Mouse (Mus musculus) heart, adult 8-10 months (tissue): ENCODE measurements around the gene Ncoa7. TPM values are rescaled to one million over a fixed set of nuclear protein-coding genes. Genes with fewer than 3 reads are reported as not detected.
"Not testable (repeated sequence)": the region's sequence is repeated elsewhere in the genome, so short reads cannot be mapped to it uniquely, and the experiment has no call there.

ENCODE experiments used
- DNase-seq: peaks from one replicate; pipeline ENCODE4 v3.0.0; 2022; ENCODE audit warnings: low spot score
- total RNA-seq, 4 experiments: library from RNA; stranded (reverse); gene quantifications; 2 replicates each; pipeline ENCODE4 v1.2.4; 2022

Ncoa7 gene
- total RNA-seq, 4 experiments from 2014 or later = 2.6 to 3.6 (median 3.0) TPM

- DNase-seq = no peak
Measured at GRCm38 (mm10) chr10:30674825-30675224, 128.3 kb downstream of the Ncoa7 start.

GRCm38 (mm10) chr10:30666580-30666979, 136.5 kb downstream of the Ncoa7 start:
- DNase-seq = no peak

DNA sequence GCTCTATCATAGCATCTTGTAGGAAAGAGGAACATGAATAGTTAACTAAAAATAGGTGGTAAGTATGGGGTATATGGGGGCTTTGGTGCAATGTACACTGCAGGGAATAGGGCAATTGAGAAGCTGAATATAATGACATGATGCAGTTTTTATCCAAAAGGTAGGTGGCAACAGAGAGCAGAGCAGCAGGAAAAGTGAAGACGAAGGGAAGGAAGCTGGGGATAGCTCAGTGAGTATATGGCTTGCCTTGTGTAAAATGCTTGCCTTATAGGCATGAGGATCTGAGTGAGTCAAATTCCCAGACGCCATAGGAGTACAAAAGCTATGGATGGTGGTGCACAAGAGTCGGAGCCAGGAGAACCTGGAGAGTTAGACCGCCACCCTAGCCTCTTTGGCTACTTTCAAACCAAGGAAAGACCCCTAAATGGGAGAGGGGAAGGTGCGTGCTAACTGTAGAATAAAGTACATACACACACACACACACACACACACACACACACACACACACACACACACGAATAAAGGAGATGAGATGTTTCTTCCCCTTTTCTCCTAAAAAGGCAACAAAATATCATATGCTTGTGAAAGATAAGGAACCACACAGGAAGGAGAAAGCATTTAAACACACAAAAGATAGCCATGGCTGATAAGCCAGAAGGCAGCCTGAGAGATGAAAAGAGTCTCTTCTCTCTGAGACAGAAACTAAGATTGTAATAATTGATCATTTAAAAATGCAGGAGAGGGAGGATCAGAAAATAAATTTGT, 142.4 kb downstream of the Ncoa7 start:
- DNase-seq = no peak

GRCm38 (mm10) chr10:30655655-30656054, 147.5 kb downstream of the Ncoa7 start:
- DNase-seq = no peak

- DNase-seq = no peak
Measured at GRCm38 (mm10) chr10:30647681-30648080, 155.4 kb downstream of the Ncoa7 start.

- no peak for DNase-seq
Measured at GRCm38 (mm10) chr10:30638216-30638615, 164.9 kb downstream of the Ncoa7 start.

- not testable (repeated sequence) for DNase-seq
Measured at GRCm38 (mm10) chr10:30636474-30637154, 166.5 kb downstream of the Ncoa7 start.

DNA sequence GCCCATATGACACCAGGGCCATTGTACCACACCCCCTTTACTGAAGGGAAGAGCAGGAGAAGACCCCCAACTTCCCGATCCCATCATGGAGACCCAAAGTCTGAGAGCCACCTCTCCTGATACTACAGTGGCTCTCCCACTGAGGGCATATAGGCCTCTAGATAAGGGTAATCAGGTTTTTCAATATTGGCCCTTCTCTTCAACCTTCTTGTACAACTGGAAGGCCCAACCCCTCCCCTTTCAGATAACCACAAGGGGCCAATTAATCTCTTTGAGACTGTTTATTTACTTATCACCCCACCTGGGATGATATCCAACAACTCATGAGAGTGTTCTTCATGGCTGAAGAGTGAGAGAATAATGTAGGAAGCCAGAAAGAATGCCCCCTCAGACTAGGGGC, 170.4 kb downstream of the Ncoa7 start:
- DNase-seq = no peak

DNA sequence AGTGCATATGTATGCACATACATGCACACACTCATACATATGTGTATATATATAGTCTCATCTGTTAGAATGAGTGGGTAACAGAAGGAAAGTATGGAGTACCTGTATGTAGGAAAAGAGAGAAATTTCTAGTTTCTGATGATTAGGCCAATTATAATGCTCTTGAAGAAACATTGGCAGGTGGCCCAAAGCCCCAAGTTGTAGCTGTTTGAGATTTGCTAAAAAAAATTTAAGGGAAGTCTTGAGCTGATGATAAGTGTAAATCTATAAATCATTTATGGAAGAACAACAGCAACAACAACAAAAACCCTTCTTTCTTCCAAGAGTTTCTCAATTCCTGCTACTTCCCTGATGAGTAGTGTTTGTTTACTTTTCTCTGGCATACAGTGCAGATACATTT, 173.1 kb downstream of the Ncoa7 start:
- no peak for DNase-seq

DNA sequence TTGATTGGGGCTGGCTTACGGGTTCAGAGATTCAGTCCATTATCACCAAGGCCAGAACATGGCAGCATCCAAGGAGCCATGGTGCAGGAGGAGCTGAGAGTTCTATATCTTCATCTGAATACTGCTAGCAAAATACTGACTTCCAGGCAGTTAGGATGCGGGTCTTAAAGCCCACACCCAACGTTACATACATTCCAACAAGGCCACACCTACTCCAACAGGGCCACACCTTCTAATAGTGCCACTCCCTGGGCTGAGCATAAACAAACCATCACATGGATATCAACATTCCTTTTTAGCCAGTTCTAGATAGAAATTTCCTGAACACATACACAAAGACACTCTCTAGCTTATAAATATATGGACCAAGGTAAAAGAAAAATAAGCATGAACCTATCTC, 173.6 kb downstream of the Ncoa7 start, which contains the start of gene Hint3:
Hint3 (minus strand) TSS at position 120 of the 400 bp plus-strand sequence.
- no peak for DNase-seq

DNA sequence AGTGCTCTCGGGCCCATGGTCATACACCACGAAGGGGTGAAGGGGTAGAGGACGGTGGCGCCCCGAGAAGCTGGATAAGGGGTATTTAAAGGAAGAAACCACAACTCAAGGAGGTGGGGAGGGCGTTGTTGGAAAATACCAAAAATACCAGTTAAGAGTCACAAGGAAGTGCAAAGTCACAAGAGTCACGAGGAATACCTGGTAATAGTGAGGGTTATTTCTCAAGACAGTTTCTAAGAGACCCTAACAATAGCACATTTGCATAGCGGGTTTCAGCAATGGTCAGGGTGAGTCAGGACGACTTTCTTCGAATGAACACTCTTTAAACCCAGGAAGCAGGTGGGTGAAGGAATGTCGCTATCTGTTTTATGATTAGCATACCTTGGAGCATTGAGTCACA, 174.7 kb downstream of the Ncoa7 start:
- not testable (repeated sequence) for DNase-seq

- no peak for DNase-seq
Measured at GRCm38 (mm10) chr10:30627548-30627947, 175.6 kb downstream of the Ncoa7 start.

GRCm38 (mm10) chr10:30624161-30625019, 178.7 kb downstream of the Ncoa7 start:
- no peak for DNase-seq

- no peak for DNase-seq
Measured at GRCm38 (mm10) chr10:30622928-30623327, 180.2 kb downstream of the Ncoa7 start.

DNA sequence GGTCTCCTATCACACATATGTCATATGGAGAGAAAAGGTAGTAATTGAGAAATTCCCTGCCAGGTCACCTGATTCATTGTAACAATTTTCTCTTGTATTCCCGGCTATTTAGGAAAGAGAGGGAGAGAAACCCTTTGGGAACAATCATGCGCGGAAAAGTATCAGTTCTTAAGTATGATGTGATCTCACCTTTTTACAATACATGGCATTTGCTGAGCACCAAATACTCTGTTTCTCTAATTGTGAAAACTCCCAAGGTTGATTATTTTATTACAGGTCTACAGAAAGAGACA, 184.3 kb downstream of the Ncoa7 start:
- DNase-seq = no peak

DNA sequence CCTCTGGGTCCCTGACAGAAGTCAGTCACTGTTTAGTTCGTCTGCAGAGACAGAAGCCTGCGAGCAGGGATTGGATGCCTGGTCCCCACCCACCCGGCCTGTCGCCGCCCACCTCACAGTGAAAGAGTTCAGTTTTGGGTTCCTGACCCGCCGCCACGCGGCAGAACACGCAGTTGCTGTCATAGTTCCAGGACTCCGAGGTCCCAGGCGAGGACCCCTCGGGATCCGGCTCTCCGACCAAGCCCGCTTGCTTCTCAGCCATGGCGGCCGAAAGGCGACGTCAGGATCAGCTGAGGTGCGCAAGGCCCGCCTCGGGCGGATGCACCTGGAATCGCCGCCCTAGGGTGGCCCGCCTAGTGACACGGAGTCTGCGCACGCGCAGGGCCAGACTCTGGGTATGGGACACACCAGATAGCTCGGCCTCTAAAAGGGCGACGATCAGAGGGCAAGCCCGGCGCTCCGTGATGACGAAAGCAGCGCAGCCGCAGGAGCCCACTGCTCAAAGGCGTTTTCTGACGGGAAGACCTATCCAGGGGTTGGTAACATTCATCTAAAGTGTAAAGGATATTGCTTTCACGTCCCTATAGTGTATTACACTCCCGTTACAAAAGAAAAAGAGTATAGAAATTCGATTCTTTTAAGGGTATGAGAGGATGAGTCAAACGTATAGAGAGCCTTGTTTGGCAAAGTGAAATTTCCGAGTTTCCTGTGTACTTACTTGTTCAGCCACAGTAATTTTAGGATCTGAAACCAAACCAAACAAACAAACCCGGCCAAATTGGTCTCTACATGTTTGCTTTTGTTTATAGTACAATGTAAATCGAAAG, 184.8 kb downstream of the Ncoa7 start:
- peak; percentile 99 for DNase-seq

DNA sequence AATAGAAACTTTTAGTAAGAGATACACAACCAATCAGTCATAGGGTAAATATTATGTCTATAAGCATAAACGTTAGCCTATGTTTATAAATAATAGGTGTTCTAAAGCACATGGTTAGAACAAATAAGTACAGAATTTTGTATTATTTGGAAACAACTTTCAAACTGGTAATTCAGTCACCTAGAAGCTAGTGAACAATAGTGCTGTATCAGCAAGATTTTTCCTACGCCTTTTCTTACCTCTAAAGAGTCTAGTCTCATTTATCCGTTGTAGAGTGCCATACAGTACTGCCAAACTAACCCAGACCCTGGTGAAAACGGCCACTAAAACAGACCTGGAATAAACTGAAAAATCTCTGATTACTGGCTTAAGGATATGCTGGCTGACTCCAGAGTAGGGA, 190.1 kb downstream of the Ncoa7 start:
- no peak for DNase-seq

DNA sequence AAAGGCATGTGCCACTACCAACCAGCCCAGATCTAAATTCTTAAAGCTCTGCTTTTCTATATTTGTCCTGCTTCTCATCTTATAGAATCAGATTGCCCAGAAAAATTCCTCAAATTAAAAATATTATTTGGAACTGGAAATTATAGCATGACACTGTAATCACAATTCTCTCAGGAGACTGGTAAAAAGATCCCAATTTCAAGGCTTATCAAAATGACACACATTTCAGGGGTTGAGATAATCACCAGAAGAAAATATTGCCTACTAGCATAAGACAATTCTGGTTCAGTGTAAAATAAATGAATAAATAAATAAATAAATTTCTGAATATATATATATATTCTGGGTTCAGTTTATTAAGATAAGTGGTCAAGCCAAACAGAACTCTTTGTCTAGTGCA, 193.5 kb downstream of the Ncoa7 start:
- no peak for DNase-seq

DNA sequence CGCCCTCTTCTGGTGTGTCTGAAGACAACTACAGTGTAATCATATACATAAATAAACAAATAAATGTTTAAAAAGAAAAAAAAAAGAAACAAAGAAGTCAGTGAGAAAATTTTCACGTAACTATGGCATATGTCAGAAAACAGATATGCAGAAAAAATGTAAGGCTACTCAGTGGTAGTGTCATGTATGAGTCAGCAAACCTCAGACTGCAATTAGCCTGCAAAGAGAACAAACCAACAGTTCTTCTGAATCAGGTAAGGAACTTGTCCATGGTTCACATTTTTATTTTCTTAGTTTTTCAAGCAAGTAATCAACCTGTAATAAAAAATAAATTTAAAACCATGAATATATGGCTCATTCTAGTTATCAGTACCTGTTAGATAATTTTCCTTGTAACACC, 195.0 kb downstream of the Ncoa7 start:
- no peak for DNase-seq

GRCm38 (mm10) chr10:30600542-30600966, 202.6 kb downstream of the Ncoa7 start, which contains the start of gene Trmt11:
TSS of gene Trmt11 (minus strand) at chr10:30600749.
- peak; percentile 92 for DNase-seq

DNA sequence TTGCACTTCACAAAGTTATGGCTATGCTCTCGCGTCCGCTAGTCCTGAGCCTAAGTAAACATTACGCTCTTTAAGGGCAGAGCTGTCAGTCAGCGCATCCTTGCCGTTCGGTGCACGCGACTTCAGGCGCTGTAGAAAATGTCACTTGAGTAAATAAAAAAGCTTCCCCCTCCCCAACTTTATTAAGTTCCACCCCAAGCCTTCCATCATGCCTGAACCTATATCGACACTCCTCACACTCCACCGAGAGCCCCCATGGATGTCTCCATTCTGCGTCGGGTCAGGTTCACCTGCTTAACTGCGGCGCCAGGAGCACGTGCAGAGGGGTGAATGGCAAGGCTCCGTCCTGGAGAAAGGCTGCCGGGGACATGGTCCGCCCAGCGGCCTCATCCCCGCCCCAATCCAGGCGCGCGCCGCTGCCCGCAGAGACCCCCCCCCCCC, 203.0 kb downstream of the Ncoa7 start:
- no peak for DNase-seq
